Mouse (Mus musculus) cerebellum, adult 2 months (tissue): ENCODE data around the gene Slc35e4.

Experiments used
- CTCF ChIP-seq: fragments of 200-500 bp; IDR thresholded peaks from 2 replicates; pipeline ENCODE4 v1.5.1; 2011; ENCODE audit warnings: low read depth, mild to moderate bottlenecking, control low read depth, low read length, moderate library complexity, borderline replicate concordance; ENCODE audit not compliant: insufficient read depth
- POLR2A ChIP-seq: fragments of 200-500 bp; IDR thresholded peaks from 2 replicates; pipeline ENCODE4 v1.6.1; 2011; ENCODE audit warnings: low read length, control low read depth, borderline replicate concordance; ENCODE audit not compliant: insufficient read depth

- no peak for TF ChIP-seq CTCF
- no peak for TF ChIP-seq POLR2A
These were observed 48.7 kb upstream of the Slc35e4 start for GRCm38 (mm10) chr11:3963155-3963554.
